Mouse (Mus musculus): ENCODE data around the gene Cerkl. TPM values are rescaled to one million over a fixed set of nuclear protein-coding genes. Genes with fewer than 3 reads are reported as not detected.

The Cerkl gene
- polyA plus RNA-seq, 1 experiment, result not detected

DNA sequence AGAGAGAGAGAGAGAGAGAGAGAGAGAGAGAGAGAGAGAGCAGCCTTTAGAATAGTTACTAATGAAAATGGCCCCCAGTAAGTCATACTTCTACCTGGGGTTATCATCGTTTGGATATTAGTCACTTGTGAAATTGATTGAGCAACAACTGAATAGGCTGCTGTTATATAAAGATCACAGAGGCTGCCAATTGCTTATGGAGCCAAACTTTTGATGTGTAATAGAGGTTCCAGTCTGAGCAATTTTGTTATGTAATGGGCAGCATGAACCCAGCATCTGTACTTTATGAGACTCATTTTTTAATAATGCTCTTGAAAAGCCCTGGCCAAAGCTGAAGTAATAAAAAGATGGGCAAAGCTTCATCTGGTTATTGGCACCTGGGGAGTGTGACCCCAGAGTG lies 166.4 kb downstream of the Cerkl start:
- Histone ChIP-seq H3K79me3 (ENCODE audit: low read depth) (no peaks in the 10 kb centered on the region), H3K79me2 (ENCODE audit: control insufficient read depth, insufficient read depth) (no peaks in the 10 kb centered on the region), H3K4me3 (ENCODE audit: insufficient read depth, poor library complexity, severe bottlenecking) (no peak overlapping the region), H3K27me3 (ENCODE audit: control insufficient read depth, insufficient read depth, insufficient read length) (no peaks in the 10 kb centered on the region), H3ac (ENCODE audit: control insufficient read depth, insufficient read length, low read depth) (no peak overlapping the region), H3K36me3 (ENCODE audit: control insufficient read depth, insufficient read depth) (no peaks in the 10 kb centered on the region)
- no peak for TF ChIP-seq CTCF (IDR thresholded peaks at IDR 0.05; ENCODE audit: control insufficient read depth, insufficient read depth, insufficient read length)
- TF ChIP-seq FOSL1 (IDR thresholded peaks at IDR 0.05; ENCODE audit: insufficient read depth, low read length, poor library complexity, severe bottlenecking), result no peak
- TF ChIP-seq CEBPB (IDR thresholded peaks at IDR 0.05; ENCODE audit: low read depth), result no peak
- no peak for TF ChIP-seq MYOG (IDR thresholded peaks at IDR 0.05; ENCODE audit: control insufficient read depth, extremely low read depth, insufficient read length)
- no peak for TF ChIP-seq MAX (IDR thresholded peaks at IDR 0.05)
- TF ChIP-seq USF1 (IDR thresholded peaks at IDR 0.05; ENCODE audit: low read depth), result no peak
- no peak for TF ChIP-seq MYOD1 (IDR thresholded peaks at IDR 0.05; ENCODE audit: control insufficient read depth, insufficient read length, low read depth)

DNA sequence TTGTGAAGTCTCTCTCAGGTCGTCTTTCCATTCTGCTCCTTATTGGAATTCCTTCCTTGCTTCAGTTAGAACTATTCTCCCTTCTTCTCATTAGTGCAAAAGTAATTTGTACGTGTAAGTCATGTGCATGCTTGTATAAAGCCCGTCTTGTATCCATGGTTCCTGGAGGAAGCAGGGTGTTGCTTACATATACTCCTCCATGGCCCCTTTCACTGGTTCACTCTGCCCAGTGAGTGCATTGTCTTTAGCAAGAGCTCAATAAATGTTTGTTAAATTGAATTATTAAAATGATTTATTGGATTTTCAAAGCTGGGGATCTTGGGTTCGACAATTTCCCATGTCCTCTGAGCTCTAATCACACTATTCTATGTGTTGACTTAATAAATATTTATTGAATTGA lies 172.4 kb downstream of the Cerkl start:
- Histone ChIP-seq H3K27me3 (ENCODE audit: control insufficient read depth, insufficient read depth, insufficient read length) (no peaks in the 10 kb centered on the region), H3K79me2 (ENCODE audit: control insufficient read depth, insufficient read depth) (no peaks in the 10 kb centered on the region), H3ac (ENCODE audit: control insufficient read depth, insufficient read length, low read depth) (no peak overlapping the region), H3K79me3 (ENCODE audit: low read depth) (no peaks in the 10 kb centered on the region), H3K36me3 (ENCODE audit: control insufficient read depth, insufficient read depth) (no peaks in the 10 kb centered on the region), H3K4me3 (ENCODE audit: insufficient read depth, poor library complexity, severe bottlenecking) (no peak overlapping the region)
- no peak for TF ChIP-seq MYOG (IDR thresholded peaks at IDR 0.05; ENCODE audit: control insufficient read depth, extremely low read depth, insufficient read length)
- no peak for TF ChIP-seq MAX (IDR thresholded peaks at IDR 0.05)
- no peak for TF ChIP-seq MYOD1 (IDR thresholded peaks at IDR 0.05; ENCODE audit: control insufficient read depth, insufficient read length, low read depth)
- TF ChIP-seq FOSL1 (IDR thresholded peaks at IDR 0.05; ENCODE audit: insufficient read depth, low read length, poor library complexity, severe bottlenecking), result no peak
- TF ChIP-seq CTCF (IDR thresholded peaks at IDR 0.05; ENCODE audit: control insufficient read depth, insufficient read depth, insufficient read length), result no peak
- TF ChIP-seq CEBPB (IDR thresholded peaks at IDR 0.05; ENCODE audit: low read depth), result no peak
- TF ChIP-seq USF1 (IDR thresholded peaks at IDR 0.05; ENCODE audit: low read depth), result no peak

Other genes starting within 250 kb of the Cerkl start
- gene Itga4, start 201.4 kb downstream of the Cerkl start, polyA plus RNA-seq (2012; fragmentation: generic; extraction: Trizol), result 0.84 TPM
- gene Neurod1, start within 50 bp of the Cerkl start, polyA plus RNA-seq (2012; fragmentation: generic; extraction: Trizol), result not detected
- gene Itprid2, start 178.6 kb upstream of the Cerkl start, polyA plus RNA-seq (2012; fragmentation: generic; extraction: Trizol), result 10.1 TPM

Data from C2C12 (cell line).